Mouse (Mus musculus): Measurements from ENCODE around the gene Mst1r. TPM values are rescaled to one million over a fixed set of nuclear protein-coding genes. Genes with fewer than 3 reads are reported as not detected.
A peak's percentile ranks its signal among the peaks of the same experiment; 100 is the strongest.

The Mst1r gene
- total and polyA plus RNA-seq, 3 experiments, result 133 to 149 TPM; not detected in 1

GRCm38 (mm10) chr9:107866081-107866480 is 40.6 kb upstream of the Mst1r start:
- Histone ChIP-seq H3K9me3 (replicated peaks; ENCODE audit: insufficient read depth, low read length) (no peaks in the 10 kb centered on the region), H3K27me3 (ENCODE audit: control insufficient read depth in 1 of 2, insufficient read depth in 2 of 2, low read length in 2 of 2) (no peaks in the 10 kb centered on the region), H3K27ac (ENCODE audit: control insufficient read depth, low read depth, low read length) (no peak overlapping the region), H3K36me3 (ENCODE audit: control insufficient read depth in 1 of 2, insufficient read depth in 2 of 2, low read length in 2 of 2) (peaks cover 17 to 35% of the 10 kb centered on the region in 2 experiments), H3K79me2 (ENCODE audit: control insufficient read depth, insufficient read depth, low read length, poor library complexity) (peaks cover 44% of the 10 kb centered on the region), H3K4me3 (ENCODE audit: control insufficient read depth in 1 of 2, insufficient read depth in 1 of 2, low read depth in 2 of 2, low read length in 2 of 2) (no peak overlapping the region), H3K4me1 (ENCODE audit: control insufficient read depth in 1 of 2, insufficient read depth in 2 of 2, low read length in 2 of 2) (peaks cover 11 to 12% of the 10 kb centered on the region in 2 experiments), H3K9ac (ENCODE audit: control insufficient read depth, low read depth, low read length, poor library complexity, severe bottlenecking) (no peak overlapping the region)
- TF ChIP-seq RAD21 (IDR thresholded peaks at IDR 0.05; ENCODE audit: low read depth, low read length), result no peak
- TF ChIP-seq ETS1 (IDR thresholded peaks at IDR 0.05; ENCODE audit: low read depth, low read length), result no peak
- no peak for TF ChIP-seq ZKSCAN1 (IDR thresholded peaks at IDR 0.05; ENCODE audit: low read depth, low read length)
- no peak for TF ChIP-seq GABPA (IDR thresholded peaks at IDR 0.05; ENCODE audit: low read depth, low read length)
- no peak for TF ChIP-seq RCOR1 (IDR thresholded peaks at IDR 0.05; ENCODE audit: low read depth, low read length)
- TF ChIP-seq UBTF (IDR thresholded peaks at IDR 0.05; ENCODE audit: borderline replicate concordance, insufficient read depth, low read depth, low read length), result no peak
- no peak for TF ChIP-seq TCF12 (IDR thresholded peaks at IDR 0.05; ENCODE audit: low read depth, low read length)
- no peak for TF ChIP-seq E2F4 (IDR thresholded peaks at IDR 0.05; ENCODE audit: borderline replicate concordance, low read depth, low read length)
- no peak for TF ChIP-seq GATA1 (IDR thresholded peaks at IDR 0.05; ENCODE audit: low read depth, low read length)
- TF ChIP-seq MEF2A (IDR thresholded peaks at IDR 0.05; ENCODE audit: extremely low read depth, insufficient replicate concordance, low read depth, low read length, poor library complexity, severe bottlenecking), result no peak
- TF ChIP-seq ZNF384 (IDR thresholded peaks at IDR 0.05; ENCODE audit: low read depth, low read length), result no peak
- TF ChIP-seq CTCF (IDR thresholded peaks at IDR 0.05 in 2 of 3, conservative IDR thresholded peaks at IDR 0.05 in 1 of 3; ENCODE audit: control insufficient read depth in 1 of 3, insufficient read depth in 1 of 3, low read depth in 2 of 3, low read length in 3 of 3, poor library complexity in 1 of 3, severe bottlenecking in 1 of 3), result no peak
- no peak for TF ChIP-seq MYC (IDR thresholded peaks at IDR 0.05; ENCODE audit: low read depth, low read length)
- no peak for TF ChIP-seq SIN3A (IDR thresholded peaks at IDR 0.05; ENCODE audit: low read length)
- TF ChIP-seq NELFE (IDR thresholded peaks at IDR 0.05; ENCODE audit: low read depth, low read length), result no peak
- no peak for DNase-seq (ENCODE audit: low read depth, low spot score)

- Histone ChIP-seq H3K79me2 (ENCODE audit: control insufficient read depth, insufficient read depth, low read length, poor library complexity) (peaks cover 35% of the 10 kb centered on the region), H3K9ac (ENCODE audit: control insufficient read depth, low read depth, low read length, poor library complexity, severe bottlenecking) (peak overlapping the region; percentile 87), H3K4me1 (ENCODE audit: control insufficient read depth in 1 of 2, insufficient read depth in 2 of 2, low read length in 2 of 2) (peaks cover 3 to 16% of the 10 kb centered on the region in 2 experiments), H3K36me3 (ENCODE audit: control insufficient read depth in 1 of 2, insufficient read depth in 2 of 2, low read length in 2 of 2) (peaks cover 2 to 18% of the 10 kb centered on the region in 2 experiments; a peak in 3 of 4 replicates), H3K27me3 (ENCODE audit: control insufficient read depth in 1 of 2, insufficient read depth in 2 of 2, low read length in 2 of 2) (0 out of 4 replicates have a peak, but pooled peaks cover 0 to 1% of the 10 kb centered on the region in 2 experiments), H3K27ac (ENCODE audit: control insufficient read depth, low read depth, low read length) (peak overlapping the region; percentile 70), H3K9me3 (replicated peaks; ENCODE audit: insufficient read depth, low read length) (no peaks in the 10 kb centered on the region), H3K4me3 (ENCODE audit: control insufficient read depth in 1 of 2, insufficient read depth in 1 of 2, low read depth in 2 of 2, low read length in 2 of 2) (peak overlapping the region; percentile 91 to 95)
- peak; percentile 96 for DNase-seq (ENCODE audit: low read depth, low spot score)
- TF ChIP-seq MAZ (IDR thresholded peaks at IDR 0.05; ENCODE audit: low read depth, low read length) (peak; percentile 48; the same call in 1 of the 2 replicates), CHD2 (IDR thresholded peaks at IDR 0.05; ENCODE audit: low read length) (peak; percentile 32), RCOR1 (IDR thresholded peaks at IDR 0.05; ENCODE audit: low read depth, low read length) (no peak), TCF12 (IDR thresholded peaks at IDR 0.05; ENCODE audit: low read depth, low read length) (peak; percentile 39), MAX (IDR thresholded peaks at IDR 0.05; ENCODE audit: low read length) (peak; percentile 31; the same call in 1 of the 2 replicates), E2F4 (IDR thresholded peaks at IDR 0.05; ENCODE audit: borderline replicate concordance, low read depth, low read length) (peak; percentile 62; the same call in 1 of the 2 replicates), MYB (IDR thresholded peaks at IDR 0.05; ENCODE audit: low read depth, low read length) (no peak), ZMIZ1 (IDR thresholded peaks at IDR 0.05; ENCODE audit: low read depth, low read length) (peak; percentile 84), EP300 (IDR thresholded peaks at IDR 0.05; ENCODE audit: low read depth in 1 of 2, low read length in 2 of 2) (no peak), NRF1 (IDR thresholded peaks at IDR 0.05; ENCODE audit: insufficient read depth, low read depth, low read length, poor library complexity, severe bottlenecking) (peak; percentile 59), TBP (IDR thresholded peaks at IDR 0.05; ENCODE audit: low read depth, low read length) (peak; percentile 88), KAT2A (conservative IDR thresholded peaks at IDR 0.05; ENCODE audit: low read depth, low read length) (peak; percentile 89), USF2 (IDR thresholded peaks at IDR 0.05; ENCODE audit: borderline replicate concordance in 1 of 2, insufficient read depth in 1 of 2, low read depth in 1 of 2, low read length in 2 of 2) (no peak), MXI1 (IDR thresholded peaks at IDR 0.05; ENCODE audit: low read depth, low read length) (peak; percentile 88), TAL1 (IDR thresholded peaks at IDR 0.05; ENCODE audit: low read length) (no peak), NELFE (IDR thresholded peaks at IDR 0.05; ENCODE audit: low read depth, low read length) (peak; percentile 88), CTCF (IDR thresholded peaks at IDR 0.05 in 2 of 3, conservative IDR thresholded peaks at IDR 0.05 in 1 of 3; ENCODE audit: control insufficient read depth in 1 of 3, insufficient read depth in 1 of 3, low read depth in 2 of 3, low read length in 3 of 3, poor library complexity in 1 of 3, severe bottlenecking in 1 of 3) (no peak), RAD21 (IDR thresholded peaks at IDR 0.05; ENCODE audit: low read depth, low read length) (no peak), ELF1 (IDR thresholded peaks at IDR 0.05; ENCODE audit: low read depth, low read length) (peak; percentile 78)
Observed at GRCm38 (mm10) chr9:107872350-107873098, 34.1 kb upstream of the Mst1r start.

Measured in MEL (cell line).